Mouse (Mus musculus): ENCODE data around the gene Strbp. TPM values are rescaled to one million over a fixed set of nuclear protein-coding genes. Genes with fewer than 3 reads are reported as not detected.
A peak's percentile ranks its signal among the peaks of the same experiment; 100 is the strongest.

The Strbp gene
- polyA plus RNA-seq (2015; fragmentation: Nextera tagmentation; extraction: Ambion mirVana) = 16.2 and 19.4 TPM in 2 replicates

GRCm38 (mm10) chr2:37703230-37703954, at the start of gene Strbp:
TSS of gene Strbp (minus strand) at chr2:37703859.
- peak within 1 kb of the TSS; percentile 93 for H3K9ac ChIP-seq
- peaks cover 26% of the 10 kb centered on the region for H3K4me1 ChIP-seq (replicated peaks)
- H3K4me2 ChIP-seq = peak within 1 kb of the TSS; percentile 99
- H3K27me3 ChIP-seq = peaks cover 8% of the 10 kb centered on the region; the same call in 1 of the 2 replicates
- peak within 1 kb of the TSS; percentile 79 for H3K27ac ChIP-seq
- H3K9me3 ChIP-seq (replicated peaks) = no peaks in the 10 kb centered on the region
- peak; percentile 89 for ATAC-seq (ENCODE audit: low read depth)
- no peaks in the 10 kb centered on the region for H3K36me3 ChIP-seq
- H3K4me3 ChIP-seq (replicated peaks) = peak within 1 kb of the TSS; percentile 94
- under 1% methylated on average over 64 of the region's 98 CpGs for WGBS (ENCODE audit: insufficient replicate concordance)
- DNase-seq = peak; percentile 90

- no peak overlapping the region for H3K4me2 ChIP-seq
- no peaks in the 10 kb centered on the region for H3K36me3 ChIP-seq
- H3K27ac ChIP-seq = no peak overlapping the region
- no peaks in the 10 kb centered on the region for H3K27me3 ChIP-seq
- H3K4me1 ChIP-seq (replicated peaks) = no peaks in the 10 kb centered on the region
- 71% methylated on average over 1 of the region's 1 CpGs for WGBS (ENCODE audit: insufficient replicate concordance)
- ATAC-seq (ENCODE audit: low read depth) = no peak
- H3K4me3 ChIP-seq (replicated peaks) = no peak overlapping the region
- no peak overlapping the region for H3K9ac ChIP-seq
- no peak for DNase-seq
- H3K9me3 ChIP-seq (replicated peaks) = no peaks in the 10 kb centered on the region
These were observed 47.5 kb upstream of the Strbp start for GRCm38 (mm10) chr2:37751114-37751513.

- H3K27me3 ChIP-seq = no peaks in the 10 kb centered on the region
- H3K4me3 ChIP-seq (replicated peaks) = no peak overlapping the region
- ATAC-seq (ENCODE audit: low read depth) (no peak), DNase-seq (no peak)
- 40% methylated on average over 6 of the region's 6 CpGs for WGBS (ENCODE audit: insufficient replicate concordance)
- no peaks in the 10 kb centered on the region for H3K4me1 ChIP-seq (replicated peaks)
- H3K27ac ChIP-seq = no peak overlapping the region
- H3K9me3 ChIP-seq (replicated peaks) = no peaks in the 10 kb centered on the region
- H3K36me3 ChIP-seq = no peaks in the 10 kb centered on the region
- no peak overlapping the region for H3K4me2 ChIP-seq
- H3K9ac ChIP-seq = no peak overlapping the region
These were observed 45.7 kb upstream of the Strbp start for GRCm38 (mm10) chr2:37749323-37749722.

GRCm38 (mm10) chr2:37748442-37749066, 44.9 kb upstream of the Strbp start:
- no peaks in the 10 kb centered on the region for H3K36me3 ChIP-seq
- WGBS (ENCODE audit: insufficient replicate concordance) = 59% methylated on average over 10 of the region's 10 CpGs
- H3K4me3 ChIP-seq (replicated peaks) = no peak overlapping the region
- H3K9ac ChIP-seq = no peak overlapping the region
- DNase-seq (no peak), ATAC-seq (ENCODE audit: low read depth) (no peak)
- H3K4me2 ChIP-seq = no peak overlapping the region
- no peaks in the 10 kb centered on the region for H3K27me3 ChIP-seq
- H3K4me1 ChIP-seq (replicated peaks) = no peaks in the 10 kb centered on the region
- no peak overlapping the region for H3K27ac ChIP-seq
- no peaks in the 10 kb centered on the region for H3K9me3 ChIP-seq (replicated peaks)

- 53% methylated on average over 2 of the region's 2 CpGs for WGBS (ENCODE audit: insufficient replicate concordance)
- ATAC-seq (ENCODE audit: low read depth) (no peak), DNase-seq (no peak)
- H3K4me2 ChIP-seq = no peak overlapping the region
- no peaks in the 10 kb centered on the region for H3K27me3 ChIP-seq
- no peak overlapping the region for H3K4me3 ChIP-seq (replicated peaks)
- no peaks in the 10 kb centered on the region for H3K36me3 ChIP-seq
- no peak overlapping the region for H3K9ac ChIP-seq
- no peaks in the 10 kb centered on the region for H3K9me3 ChIP-seq (replicated peaks)
- no peak overlapping the region for H3K27ac ChIP-seq
- H3K4me1 ChIP-seq (replicated peaks) = no peaks in the 10 kb centered on the region
These were observed 44.2 kb upstream of the Strbp start for GRCm38 (mm10) chr2:37747909-37748308.

- DNase-seq = no peak
- Histone ChIP-seq H3K27ac (no peak overlapping the region), H3K4me1 (replicated peaks) (no peaks in the 10 kb centered on the region), H3K27me3 (0 out of 2 replicates have a peak, but pooled peaks cover 6% of the 10 kb centered on the region), H3K4me3 (replicated peaks) (no peak overlapping the region), H3K9me3 (replicated peaks) (no peaks in the 10 kb centered on the region), H3K9ac (no peak overlapping the region), H3K36me3 (no peaks in the 10 kb centered on the region), H3K4me2 (no peak overlapping the region)
- no peak for ATAC-seq (ENCODE audit: low read depth)
- WGBS (ENCODE audit: insufficient replicate concordance) = 69% methylated on average over 5 of the region's 5 CpGs
These were observed 42.8 kb upstream of the Strbp start for GRCm38 (mm10) chr2:37746293-37747049.

GRCm38 (mm10) chr2:37744773-37745395, 41.2 kb upstream of the Strbp start:
- Histone ChIP-seq H3K36me3 (no peaks in the 10 kb centered on the region), H3K4me2 (no peak overlapping the region), H3K27me3 (0 out of 2 replicates have a peak, but pooled peaks cover 6% of the 10 kb centered on the region), H3K4me3 (replicated peaks) (no peak overlapping the region), H3K27ac (no peak overlapping the region), H3K9me3 (replicated peaks) (no peaks in the 10 kb centered on the region), H3K9ac (no peak overlapping the region), H3K4me1 (replicated peaks) (no peaks in the 10 kb centered on the region)
- 73% methylated on average over 10 of the region's 10 CpGs for WGBS (ENCODE audit: insufficient replicate concordance)
- DNase-seq = no peak
- ATAC-seq (ENCODE audit: low read depth) = no peak

GRCm38 (mm10) chr2:37741806-37742554, 38.3 kb upstream of the Strbp start:
- WGBS (ENCODE audit: insufficient replicate concordance) = 62% methylated on average over 20 of the region's 20 CpGs
- H3K4me3 ChIP-seq (replicated peaks) = no peak overlapping the region
- DNase-seq = no peak
- no peak overlapping the region for H3K4me2 ChIP-seq
- no peak for ATAC-seq (ENCODE audit: low read depth)
- no peak overlapping the region for H3K27ac ChIP-seq
- 0 out of 2 replicates have a peak, but pooled peaks cover 6% of the 10 kb centered on the region for H3K27me3 ChIP-seq
- no peaks in the 10 kb centered on the region for H3K36me3 ChIP-seq
- no peaks in the 10 kb centered on the region for H3K9me3 ChIP-seq (replicated peaks)
- no peaks in the 10 kb centered on the region for H3K4me1 ChIP-seq (replicated peaks)
- no peak overlapping the region for H3K9ac ChIP-seq

GRCm38 (mm10) chr2:37735807-37736188, 32.1 kb upstream of the Strbp start:
- Histone ChIP-seq H3K4me2 (peak overlapping the region; percentile 39; the same call in 1 of the 2 replicates), H3K9me3 (replicated peaks) (no peaks in the 10 kb centered on the region), H3K27me3 (no peaks in the 10 kb centered on the region), H3K9ac (no peak overlapping the region), H3K4me1 (replicated peaks) (peaks cover 16% of the 10 kb centered on the region), H3K27ac (no peak overlapping the region), H3K36me3 (no peaks in the 10 kb centered on the region), H3K4me3 (replicated peaks) (0 out of 2 replicates have a peak overlapping the region, but pooled peaks have one; percentile 10)
- WGBS (ENCODE audit: insufficient replicate concordance) = 11% methylated on average over 1 of the region's 1 CpGs
- DNase-seq (no peak), ATAC-seq (ENCODE audit: low read depth) (no peak)

- no peak overlapping the region for H3K27ac ChIP-seq
- no peaks in the 10 kb centered on the region for H3K36me3 ChIP-seq
- peaks cover 16% of the 10 kb centered on the region for H3K4me1 ChIP-seq (replicated peaks)
- H3K9me3 ChIP-seq (replicated peaks) = no peaks in the 10 kb centered on the region
- no peak for DNase-seq
- no peak overlapping the region for H3K9ac ChIP-seq
- peak overlapping the region; percentile 39 for H3K4me2 ChIP-seq
- H3K27me3 ChIP-seq = no peaks in the 10 kb centered on the region
- peak overlapping the region; percentile 10; the same call in 1 of the 2 replicates for H3K4me3 ChIP-seq (replicated peaks)
- 8% methylated on average over 17 of the region's 17 CpGs for WGBS (ENCODE audit: insufficient replicate concordance)
- 0 out of 2 replicates have a peak, but pooled peaks have one; percentile 23 for ATAC-seq (ENCODE audit: low read depth)
These were observed 31.5 kb upstream of the Strbp start for GRCm38 (mm10) chr2:37734979-37735806.

Data from liver, embryonic 13.5 days (tissue).